9 mouse cellular contexts compared by ENCODE assay signal in the genomic region with DNA sequence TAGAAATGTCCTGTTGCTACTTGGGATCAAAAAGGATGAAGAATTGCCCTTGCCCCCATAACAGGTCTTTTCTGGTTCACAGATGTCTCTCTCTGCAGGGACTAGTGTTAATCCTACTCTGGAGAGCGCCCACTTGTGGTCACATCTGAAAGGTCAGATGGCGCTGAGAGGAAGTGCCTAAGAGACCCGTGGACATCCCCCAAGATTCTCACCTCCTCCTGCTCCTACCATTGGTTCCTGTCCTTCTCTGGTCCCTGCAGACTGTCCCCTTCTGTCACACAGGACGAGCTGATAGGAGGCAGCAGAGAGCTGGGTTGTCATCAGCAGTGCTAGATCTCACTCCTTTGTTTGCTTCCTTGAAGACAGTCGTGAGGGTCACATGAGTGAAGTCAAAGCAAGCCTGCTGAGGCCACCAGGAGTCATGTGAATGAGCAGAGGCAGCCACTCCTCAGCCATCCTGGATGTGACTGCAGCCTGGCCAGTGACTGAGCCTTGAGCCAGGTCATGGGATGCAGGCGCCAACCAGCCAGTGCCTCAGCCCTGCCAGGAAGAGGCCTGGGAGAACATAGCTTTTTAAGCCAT.
DNase-seq lines count a peak whose midpoint lies in the region; ATAC-seq and TF ChIP-seq lines count a peak whose summit lies in the region.
"Had no signal": no experiment of that assay in that cellular context is flagged by ENCODE, and none has a peak within 500 bp of the region (broad histone marks: within the 10 kb centered on the region; RNA-seq: fewer than 3 reads in every experiment).

No protein-coding gene starts in this region.

- no peaks in the 10 kb centered on the region for H3K27me3 ChIP-seq in lung, embryonic 14.5 days (ENCODE audit: insufficient read depth, low read length)
- H3K27me3 ChIP-seq: lung, embryonic 15.5 days had no signal

- no peak overlapping the region for H3K9ac ChIP-seq in ES-E14 (ENCODE audit: insufficient read depth, low read depth, low read length, poor library complexity, severe bottlenecking)
- no peak overlapping the region for H3K9ac ChIP-seq in lung, embryonic 14.5 days
- H3K9ac ChIP-seq: lung, embryonic 15.5 days had no signal

- peaks cover 0 to 2% of the 10 kb centered on the region in 2 experiments; a peak in 1 of 4 replicates for H3K4me1 ChIP-seq in ES-E14 (ENCODE audit: control insufficient read depth in 2 of 2, insufficient read depth in 2 of 2, low read length in 2 of 2, poor library complexity in 1 of 2)
- H3K4me1 ChIP-seq in bone marrow macrophage, adult 2 months (ENCODE audit: control insufficient read depth, insufficient read depth, low read length): no peaks in the 10 kb centered on the region
- no peaks in the 10 kb centered on the region for H3K4me1 ChIP-seq in lung, embryonic 14.5 days (ENCODE audit: insufficient read depth)
- H3K4me1 ChIP-seq: lung, embryonic 15.5 days had no signal

- H3K27ac ChIP-seq in ES-E14 (ENCODE audit: insufficient read depth, low read depth, low read length, poor library complexity, severe bottlenecking): no peak overlapping the region
- no peak overlapping the region for H3K27ac ChIP-seq in bone marrow macrophage, adult 2 months (ENCODE audit: insufficient read depth, low read depth, low read length)
- no peak overlapping the region for H3K27ac ChIP-seq in lung, embryonic 14.5 days (ENCODE audit: low read depth)
- H3K27ac ChIP-seq: lung, embryonic 15.5 days had no signal

- intact Hi-C loops in gastrocnemius, postnatal 14 days (cut with DNase I; ENCODE audit: low total_unique reads): loop anchor here (10.0 kb wide), 1 partner anchor 110 kb away; no protein-coding TSS in a partner anchor

- no peaks in the 10 kb centered on the region for H3K36me3 ChIP-seq in ES-E14 (ENCODE audit: control insufficient read depth, insufficient read depth, low read length, poor library complexity, severe bottlenecking)
- no peaks in the 10 kb centered on the region for H3K36me3 ChIP-seq in lung, embryonic 14.5 days (ENCODE audit: insufficient read depth)
- H3K36me3 ChIP-seq: lung, embryonic 15.5 days had no signal

- peak; percentile 35 for DNase-seq in layer of hippocampus, adult 11-12 months (ENCODE audit: low spot score)
- DNase-seq in layer of hippocampus, adult 8-10 months (ENCODE audit: low spot score in 2 of 2): no peak
- DNase-seq in ES-E14 (ENCODE audit: low read depth, low spot score): peak; percentile 59
- DNase-seq in gastrocnemius, postnatal 14 days: peak; percentile 25
- DNase-seq in lung, embryonic 14.5 days: peak; percentile 55
- DNase-seq in right cerebral cortex, adult 18-20 months: no peak
- no peak for DNase-seq in layer of hippocampus, postnatal 14 days (ENCODE audit: low spot score in 2 of 2)

- no peak for TF ChIP-seq POLR2A in bone marrow macrophage, adult 2 months (IDR thresholded peaks at IDR 0.05; ENCODE audit: borderline replicate concordance, low read depth, low read length)

- 24% methylated on average over 6 of the region's 6 CpGs for WGBS in lung, embryonic 14.5 days

- TF ChIP-seq CTCF in bone marrow macrophage, adult 2 months (IDR thresholded peaks at IDR 0.05; ENCODE audit: low read depth, low read length): peak; percentile 36; the same call in 1 of the 2 replicates
- TF ChIP-seq CTCF in lung, embryonic 14.5 days (IDR thresholded peaks at IDR 0.05; ENCODE audit: low read depth): peak; percentile 51

- H3K9me3 ChIP-seq in ES-E14 (ENCODE audit: control insufficient read depth, insufficient read depth, low read depth, low read length): no peaks in the 10 kb centered on the region
- H3K9me3 ChIP-seq in lung, embryonic 14.5 days (ENCODE audit: low read depth, low read length): no peaks in the 10 kb centered on the region
- H3K9me3 ChIP-seq: lung, embryonic 15.5 days had no signal

- ATAC-seq in lung, embryonic 14.5 days (ENCODE audit: insufficient read depth): no peak

- no peak overlapping the region for H3K4me2 ChIP-seq in lung, embryonic 14.5 days
- H3K4me2 ChIP-seq: lung, embryonic 15.5 days had no signal

- in situ Hi-C loops in ES-E14 (cut with MboI; ENCODE audit: low sequenced_read_pairs in 2 of 2, unreplicated experiment in 2 of 2): no loop called here

- H3K4me3 ChIP-seq in ES-E14 (ENCODE audit: insufficient read depth in 1 of 2, low read depth in 1 of 2, low read length in 2 of 2, poor library complexity in 1 of 2, severe bottlenecking in 1 of 2): no peak overlapping the region
- no peak overlapping the region for H3K4me3 ChIP-seq in bone marrow macrophage, adult 2 months (ENCODE audit: insufficient read depth, low read length)
- H3K4me3 ChIP-seq in lung, embryonic 14.5 days (ENCODE audit: low read depth, low read length): no peak overlapping the region
- H3K4me3 ChIP-seq: lung, embryonic 15.5 days had no signal

TF ChIP-seq in ES-E14, 5 proteins besides CTCF, POLR2A, EP300 and RAD21:
- no peak for TF ChIP-seq CHD2 (IDR thresholded peaks at IDR 0.05; ENCODE audit: low read depth, low read length)
- no peak for TF ChIP-seq ZC3H11A (IDR thresholded peaks at IDR 0.05; ENCODE audit: borderline replicate concordance, low read depth, low read length)
- no peak for TF ChIP-seq HCFC1 (IDR thresholded peaks at IDR 0.05; ENCODE audit: borderline replicate concordance, insufficient read depth, low read length)
- no peak for TF ChIP-seq ZNF384 (IDR thresholded peaks at IDR 0.05; ENCODE audit: low read depth, low read length)
- TF ChIP-seq MAFK (IDR thresholded peaks at IDR 0.05; ENCODE audit: insufficient read depth, low read depth, low read length): no peak

Comparison
In these comparisons a context has a peak if more than half of its experiments do, and no peak if none do; other contexts are left out.
1. DNase-seq: peak in layer of hippocampus, adult 11-12 months (single experiment), ES-E14 (single experiment), gastrocnemius, postnatal 14 days (single experiment) and lung, embryonic 14.5 days (single experiment); none in layer of hippocampus, adult 8-10 months (0 of 2), right cerebral cortex, adult 18-20 months (single experiment) and layer of hippocampus, postnatal 14 days (0 of 2).